In the genomic region with DNA sequence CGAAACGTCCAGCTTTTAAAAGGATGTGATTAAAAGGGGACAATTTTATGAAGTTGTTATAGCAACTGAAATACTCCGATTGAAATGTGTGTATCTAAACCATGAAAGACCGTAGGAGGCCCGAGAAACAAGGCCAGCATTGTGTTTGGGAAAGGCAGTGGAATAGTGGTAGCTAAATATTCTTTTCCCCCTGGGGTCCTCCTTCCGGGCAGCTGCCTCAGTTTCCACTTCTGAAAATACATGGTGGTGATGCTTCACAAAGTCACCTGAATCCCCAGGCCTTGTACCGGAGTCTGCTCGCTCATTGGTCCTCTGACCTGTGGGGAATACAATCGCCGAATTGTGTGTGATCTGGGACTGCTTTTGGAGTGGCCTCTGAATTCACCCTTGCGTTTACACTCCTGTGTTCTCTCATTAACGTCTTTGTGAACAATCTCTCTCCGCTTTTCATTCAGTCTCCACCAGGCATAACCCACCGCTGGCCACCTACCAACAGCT, we compare ENCODE assay signal across 15 mouse cellular contexts. TPM values are rescaled to one million over a fixed set of nuclear protein-coding genes. Genes with fewer than 3 reads are reported as not detected.
A peak's percentile ranks its signal among the peaks of the same experiment; 100 is the strongest.
DNase-seq lines count a peak whose midpoint lies in the region; ATAC-seq lines count a peak whose summit lies in the region.
"Had no signal": no experiment of that assay in that cellular context is flagged by ENCODE, and none has a peak within 500 bp of the region (broad histone marks: within the 10 kb centered on the region; RNA-seq: fewer than 3 reads in every experiment).

No protein-coding gene starts in this region.

- no peak for ATAC-seq in forebrain, embryonic 12.5 days (ENCODE audit: low FRiP score)
- no peak for ATAC-seq in neural tube, embryonic 13.5 days (ENCODE audit: low read depth)
- no peak for ATAC-seq in erythroblast, adult 5-6 weeks (replicated peaks; ENCODE audit: low FRiP score, poor library complexity, severe bottlenecking)
- ATAC-seq: inflammation-experienced regulatory T-cells, adult 6 months had no signal

- H3K27me3 ChIP-seq in forebrain, embryonic 12.5 days = peaks cover 58% of the 10 kb centered on the region
- peaks cover 48% of the 10 kb centered on the region for H3K27me3 ChIP-seq in limb, embryonic 10.5 days (ENCODE audit: low read depth, poor library complexity, severe bottlenecking)
- peaks cover 80% of the 10 kb centered on the region for H3K27me3 ChIP-seq in neural tube, embryonic 13.5 days

- H3K27ac ChIP-seq in forebrain, embryonic 12.5 days = peak overlapping the region; percentile 80
- H3K27ac ChIP-seq in limb, embryonic 10.5 days = peak overlapping the region; percentile 56; the same call in 1 of the 2 replicates
- H3K27ac ChIP-seq in neural tube, embryonic 13.5 days (replicated peaks) = no peak overlapping the region
- H3K27ac ChIP-seq: limb, embryonic 15.5 days had no signal

- peak; percentile 55 for DNase-seq in embryo, embryonic 10 days (ENCODE audit: low spot score)
- DNase-seq in embryo, embryonic 9.5 days (ENCODE audit: extremely low spot score) = no peak
- peak; percentile 35 for DNase-seq in limb, embryonic 10.5 days (ENCODE audit: low spot score)
- DNase-seq in spleen, adult 12 weeks (ENCODE audit: low spot score) = no peak
- no peak for DNase-seq in frontal cortex, postnatal 36 days (ENCODE audit: low spot score in 2 of 2)
- DNase-seq: kidney, postnatal 4 days; lung, postnatal 4 days; thymus, postnatal 36 days had no signal

- H3K36me3 ChIP-seq in forebrain, embryonic 12.5 days (replicated peaks) = no peaks in the 10 kb centered on the region
- no peaks in the 10 kb centered on the region for H3K36me3 ChIP-seq in limb, embryonic 10.5 days
- no peaks in the 10 kb centered on the region for H3K36me3 ChIP-seq in neural tube, embryonic 13.5 days
- H3K36me3 ChIP-seq: heart, embryonic 12.5 days; limb, embryonic 15.5 days had no signal

- H3K9me3 ChIP-seq in forebrain, embryonic 12.5 days = no peaks in the 10 kb centered on the region
- no peaks in the 10 kb centered on the region for H3K9me3 ChIP-seq in limb, embryonic 10.5 days (replicated peaks)
- H3K9me3 ChIP-seq in neural tube, embryonic 13.5 days = no peaks in the 10 kb centered on the region
- H3K9me3 ChIP-seq: G1E; heart, embryonic 12.5 days; limb, embryonic 15.5 days had no signal

- no peak overlapping the region for H3K4me3 ChIP-seq in forebrain, embryonic 12.5 days (replicated peaks)
- no peak overlapping the region for H3K4me3 ChIP-seq in limb, embryonic 10.5 days
- no peak overlapping the region for H3K4me3 ChIP-seq in neural tube, embryonic 13.5 days
- H3K4me3 ChIP-seq: heart, embryonic 12.5 days; limb, embryonic 15.5 days had no signal

- no peak overlapping the region for H3K9ac ChIP-seq in forebrain, embryonic 12.5 days
- no peak overlapping the region for H3K9ac ChIP-seq in neural tube, embryonic 13.5 days
- H3K9ac ChIP-seq: heart, embryonic 12.5 days; limb, embryonic 15.5 days had no signal

- 4% methylated on average over 14 of the region's 14 CpGs for WGBS in forebrain, embryonic 12.5 days
- WGBS in limb, embryonic 10.5 days = 51% methylated on average over 14 of the region's 14 CpGs
- 11% methylated on average over 14 of the region's 14 CpGs for WGBS in neural tube, embryonic 13.5 days

- H3K4me1 ChIP-seq in forebrain, embryonic 12.5 days = peaks cover 59% of the 10 kb centered on the region
- H3K4me1 ChIP-seq in limb, embryonic 10.5 days = peaks cover 73% of the 10 kb centered on the region
- peaks cover 38% of the 10 kb centered on the region for H3K4me1 ChIP-seq in neural tube, embryonic 13.5 days (replicated peaks)

- peak overlapping the region; percentile 39 for H3K4me2 ChIP-seq in forebrain, embryonic 12.5 days
- peak overlapping the region; percentile 18; the same call in 1 of the 2 replicates for H3K4me2 ChIP-seq in neural tube, embryonic 13.5 days
- H3K4me2 ChIP-seq: heart, embryonic 12.5 days; limb, embryonic 15.5 days had no signal

RNA-seq across cellular contexts. Expression of a gene that starts 46.0 kb away (rescaled TPM):
- 22.8 and 24.7 TPM in 2 replicates for polyA plus RNA-seq in forebrain, embryonic 12.5 days (2016; fragmentation: Nextera tagmentation; extraction: Ambion mirVana)
- 25.1 and 26.7 TPM in 2 replicates for polyA plus RNA-seq in limb, embryonic 10.5 days (2016; fragmentation: Nextera tagmentation; extraction: Ambion mirVana)
- polyA plus RNA-seq in neural tube, embryonic 13.5 days (2015; fragmentation: Nextera tagmentation; extraction: Ambion mirVana) = 10.2 TPM in 2 replicates
- 11.1 and 24.4 TPM in 2 replicates for total RNA-seq in erythroblast, adult 5-6 weeks (2015; ENCODE audit: low replicate concordance)
- total RNA-seq in erythroblast, adult 5-6 weeks (2017; ENCODE audit: low replicate concordance) = 2.6 and 6.8 TPM in 2 replicates

Comparison
In these comparisons a context has a peak if more than half of its experiments do, and no peak if none do; other contexts are left out.
1. DNase-seq: peak in embryo, embryonic 10 days (single experiment) and limb, embryonic 10.5 days (single experiment); none in embryo, embryonic 9.5 days (single experiment), spleen, adult 12 weeks (single experiment) and frontal cortex, postnatal 36 days (0 of 2).